Mouse (Mus musculus): ENCODE results near the gene Snx11.

DNA sequence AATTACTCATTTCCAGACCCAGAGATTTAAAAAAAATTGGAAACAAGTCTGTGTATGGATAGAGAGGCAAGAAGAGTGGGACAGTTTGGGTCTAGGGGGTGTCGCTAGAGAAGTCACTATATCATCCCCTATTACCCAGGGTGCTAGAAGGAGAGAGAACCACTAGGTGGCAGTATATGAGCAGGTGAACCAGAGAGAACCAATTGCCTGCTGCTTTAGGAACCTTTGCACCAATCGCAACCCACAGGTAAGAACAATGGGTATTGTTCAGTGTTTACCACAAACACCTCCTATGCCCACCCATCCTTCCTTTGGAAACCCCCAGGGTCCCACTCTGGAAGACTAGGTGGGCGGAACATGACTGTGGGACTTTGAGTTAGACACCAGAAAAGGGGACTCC lies 17.3 kb downstream of the Snx11 start:
- TF ChIP-seq POLR2A (IDR thresholded peaks at IDR 0.05; ENCODE audit: low read depth, low read length) (no peak), CTCF (IDR thresholded peaks at IDR 0.05; ENCODE audit: borderline replicate concordance, insufficient read depth, low read length) (no peak)

All from embryonic fibroblast, embryonic 13.5 days (primary cell).